Mouse (Mus musculus): ENCODE results near the gene Mthfd1l. TPM values are rescaled to one million over a fixed set of nuclear protein-coding genes. Genes with fewer than 3 reads are reported as not detected.

The Mthfd1l gene
- total and polyA plus RNA-seq, 3 experiments, result 84.0 to 94.8 (median 90.3) TPM

- no peak for DNase-seq (ENCODE audit: extremely low read depth)
- dilution Hi-C loops (cut with MboI; ENCODE audit: extremely low pct_ligation_motif_present, extremely low pct_unique_long_range_greater_than_20kb, low sequenced_read_pairs), result no loop called here
These were observed 236.1 kb downstream of the Mthfd1l start for GRCm38 (mm10) chr10:4209040-4209439.

GRCm38 (mm10) chr10:4210313-4211066, 237.6 kb downstream of the Mthfd1l start:
- no peaks in the 10 kb centered on the region for H3K27me3 ChIP-seq (replicated peaks)
- no peak overlapping the region for H3K4me3 ChIP-seq (replicated peaks in 1 of 3; ENCODE audit: low read depth in 2 of 3, low read length in 2 of 3, poor library complexity in 1 of 3)
- H3K9ac ChIP-seq (ENCODE audit: insufficient read depth, low read depth), result no peak overlapping the region
- H3K79me2 ChIP-seq (replicated peaks; ENCODE audit: control insufficient read depth, extremely low read depth, insufficient read depth, poor library complexity, severe bottlenecking), result no peaks in the 10 kb centered on the region
- H3K36me3 ChIP-seq (replicated peaks in 1 of 2; ENCODE audit: control insufficient read depth in 1 of 2, insufficient read depth in 1 of 2, low read length in 1 of 2), result no peaks in the 10 kb centered on the region
- no peak overlapping the region; the same call in 1 of the 2 replicates for H3K4me2 ChIP-seq (ENCODE audit: insufficient read depth, low read depth, poor library complexity, severe bottlenecking)
- in situ Hi-C loops (cut with MboI; ENCODE audit: low pct_ligation_motif_present, low pct_unique_long_range_greater_than_20kb, low sequenced_read_pairs) (no loop called here), dilution Hi-C loops (cut with MboI; ENCODE audit: extremely low pct_ligation_motif_present, extremely low pct_unique_long_range_greater_than_20kb, low sequenced_read_pairs) (no loop called here)
- H3K4me1 ChIP-seq (ENCODE audit: control insufficient read depth in 1 of 2, insufficient read depth in 2 of 2), result peaks cover 0 to 6% of the 10 kb centered on the region in 2 experiments; a peak in 1 of 4 replicates
- no peak overlapping the region for H3K27ac ChIP-seq (ENCODE audit: insufficient read depth, low read depth)
- DNase-seq (ENCODE audit: extremely low read depth), result no peak
- no peak for TF ChIP-seq USF2 (conservative IDR thresholded peaks at IDR 0.05; ENCODE audit: low read depth, low read length)
- no peak for TF ChIP-seq MEF2A (IDR thresholded peaks at IDR 0.05; ENCODE audit: borderline replicate concordance, low read depth, low read length)
- no peak for TF ChIP-seq GABPA (IDR thresholded peaks at IDR 0.05; ENCODE audit: insufficient replicate concordance, low read depth, low read length)
- TF ChIP-seq IRF4 (IDR thresholded peaks at IDR 0.05; ENCODE audit: low read depth, low read length), result no peak
- TF ChIP-seq SMC3 (IDR thresholded peaks at IDR 0.05; ENCODE audit: low read depth, low read length), result no peak
- no peak for TF ChIP-seq ZNF384 (IDR thresholded peaks at IDR 0.05; ENCODE audit: low read depth, low read length)
- TF ChIP-seq MAX (IDR thresholded peaks at IDR 0.05; ENCODE audit: low read length), result no peak
- TF ChIP-seq UBTF (IDR thresholded peaks at IDR 0.05; ENCODE audit: low read depth, low read length), result no peak
- no peak for TF ChIP-seq ZC3H11A (IDR thresholded peaks at IDR 0.05; ENCODE audit: low read depth, low read length)
- TF ChIP-seq HCFC1 (IDR thresholded peaks at IDR 0.05; ENCODE audit: low read depth, low read length), result no peak
- TF ChIP-seq EP300 (IDR thresholded peaks at IDR 0.05; ENCODE audit: low read length), result no peak
- TF ChIP-seq RCOR1 (conservative IDR thresholded peaks at IDR 0.05; ENCODE audit: low read depth, low read length), result no peak
- peaks cover 3% of the 10 kb centered on the region for H3K9me3 ChIP-seq (replicated peaks; ENCODE audit: low read length)

More at GRCm38 (mm10) chr10:4209040-4209439, 236.1 kb downstream of the Mthfd1l start:
- Histone ChIP-seq H3K4me1 (ENCODE audit: control insufficient read depth in 1 of 2, insufficient read depth in 2 of 2) (0 out of 4 replicates have a peak, but pooled peaks cover 0 to 2% of the 10 kb centered on the region in 2 experiments), H3K27ac (ENCODE audit: insufficient read depth, low read depth) (no peak overlapping the region), H3K9ac (ENCODE audit: insufficient read depth, low read depth) (no peak overlapping the region), H3K4me2 (ENCODE audit: insufficient read depth, low read depth, poor library complexity, severe bottlenecking) (no peak overlapping the region), H3K9me3 (replicated peaks; ENCODE audit: low read length) (peaks cover 3% of the 10 kb centered on the region), H3K4me3 (replicated peaks in 1 of 3; ENCODE audit: low read depth in 2 of 3, low read length in 2 of 3, poor library complexity in 1 of 3) (no peak overlapping the region), H3K79me2 (replicated peaks; ENCODE audit: control insufficient read depth, extremely low read depth, insufficient read depth, poor library complexity, severe bottlenecking) (no peaks in the 10 kb centered on the region), H3K27me3 (replicated peaks) (no peaks in the 10 kb centered on the region), H3K36me3 (replicated peaks in 1 of 2; ENCODE audit: control insufficient read depth in 1 of 2, insufficient read depth in 1 of 2, low read length in 1 of 2) (no peaks in the 10 kb centered on the region)
- TF ChIP-seq EP300 (IDR thresholded peaks at IDR 0.05; ENCODE audit: low read length) (no peak), MAZ (IDR thresholded peaks at IDR 0.05; ENCODE audit: low read depth, low read length) (no peak), ZMIZ1 (IDR thresholded peaks at IDR 0.05; ENCODE audit: low read depth, low read length) (no peak), BHLHE40 (IDR thresholded peaks at IDR 0.05; ENCODE audit: low read depth, low read length) (no peak), USF2 (conservative IDR thresholded peaks at IDR 0.05; ENCODE audit: low read depth, low read length) (no peak), ELF1 (IDR thresholded peaks at IDR 0.05; ENCODE audit: low read depth, low read length) (no peak), NRF1 (IDR thresholded peaks at IDR 0.05; ENCODE audit: low read depth, low read length) (no peak), GABPA (IDR thresholded peaks at IDR 0.05; ENCODE audit: insufficient replicate concordance, low read depth, low read length) (no peak), PAX5 (IDR thresholded peaks at IDR 0.05; ENCODE audit: low read length) (no peak), KAT2A (IDR thresholded peaks at IDR 0.05; ENCODE audit: insufficient replicate concordance, low read length) (no peak), HCFC1 (IDR thresholded peaks at IDR 0.05; ENCODE audit: low read depth, low read length) (no peak)
- in situ Hi-C loops (cut with MboI; ENCODE audit: low pct_ligation_motif_present, low pct_unique_long_range_greater_than_20kb, low sequenced_read_pairs), result no loop called here
